Mouse (Mus musculus): ENCODE measurements around the gene Cst9. TPM values are rescaled to one million over a fixed set of nuclear protein-coding genes. Genes with fewer than 3 reads are reported as not detected.

The Cst9 gene
- not detected in 2 replicates for polyA plus RNA-seq (2012; rRNA removed; ENCODE audit: low replicate concordance)

GRCm38 (mm10) chr2:148834912-148835311 is at the start of gene Cst9:
TSS of gene Cst9 (plus strand) at chr2:148835147.

DNA sequence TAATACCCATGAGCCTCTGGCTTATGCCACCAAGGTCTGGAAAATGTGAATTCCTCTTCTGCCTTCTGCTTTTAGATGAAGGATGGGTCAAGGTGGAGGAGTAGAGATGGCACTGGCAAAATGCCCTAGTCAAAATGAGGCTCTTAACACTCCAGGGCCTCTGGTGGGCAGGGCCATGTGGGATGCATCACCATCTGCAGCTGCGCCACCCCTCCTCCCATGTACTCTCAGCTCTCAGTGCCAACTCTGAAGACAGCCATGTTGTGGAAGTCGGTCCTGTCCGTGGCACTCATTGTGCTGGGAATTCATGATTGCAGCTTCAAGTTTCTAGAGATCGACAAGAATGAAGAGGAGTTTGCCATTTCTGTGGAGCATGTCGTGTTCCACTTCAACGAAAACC is 45.8 kb upstream of the Cst9 start, which contains the start of gene Cst12:
Gene Cst12 (plus strand): TSS at position 220 of the 400 bp plus-strand sequence.

GRCm38 (mm10) chr2:148798485-148798884 is 36.5 kb upstream of the Cst9 start, which contains the start of gene Cst8:
TSS of gene Cst8 (plus strand) at chr2:148798785.

GRCm38 (mm10) chr2:148819909-148820308 is 15.0 kb upstream of the Cst9 start, which contains the start of gene Cst13:
TSS of gene Cst13 (plus strand) at chr2:148820081.

GRCm38 (mm10) chr2:148864966-148865365 is 30.0 kb downstream of the Cst9 start, which contains the start of gene 9230104L09Rik:
TSS of gene 9230104L09Rik (minus strand) at chr2:148865038.

GRCm38 (mm10) chr2:148875335-148875811 is 40.4 kb downstream of the Cst9 start, which contains the start of gene Cst3:
TSS of gene Cst3 (minus strand) at chr2:148875692.

Other genes starting within 250 kb of the Cst9 start
- gene Nxt1, start 162.5 kb upstream of the Cst9 start, polyA plus RNA-seq (2012; rRNA removed; ENCODE audit: low replicate concordance) = 14.5 and 19.0 TPM in 2 replicates
- 11.3 and 12.8 TPM in 2 replicates for gene Gzf1, start 154.1 kb upstream of the Cst9 start, polyA plus RNA-seq (2012; rRNA removed; ENCODE audit: low replicate concordance)
- 0.32 and 2.0 TPM in 2 replicates for gene Napb, start 102.7 kb upstream of the Cst9 start, polyA plus RNA-seq (2012; rRNA removed; ENCODE audit: low replicate concordance)
- not detected in 2 replicates for gene Cstl1, start 84.8 kb upstream of the Cst9 start, polyA plus RNA-seq (2012; rRNA removed; ENCODE audit: low replicate concordance)
- gene Cst11, start 63.6 kb upstream of the Cst9 start, polyA plus RNA-seq (2012; rRNA removed; ENCODE audit: low replicate concordance) = not detected in 2 replicates
- not detected in 2 replicates for gene 8030411F24Rik, start 53.1 kb upstream of the Cst9 start, polyA plus RNA-seq (2012; rRNA removed; ENCODE audit: low replicate concordance)
- not detected in 2 replicates for gene Cst12, start 45.8 kb upstream of the Cst9 start, polyA plus RNA-seq (2012; rRNA removed; ENCODE audit: low replicate concordance)
- not detected in 2 replicates for gene Cst8, start 36.4 kb upstream of the Cst9 start, polyA plus RNA-seq (2012; rRNA removed; ENCODE audit: low replicate concordance)
- not detected in 2 replicates for gene Cst13, start 15.1 kb upstream of the Cst9 start, polyA plus RNA-seq (2012; rRNA removed; ENCODE audit: low replicate concordance)
- 0.80 TPM in 1 of 2 replicates, not detected in the other for gene 9230104L09Rik, start 29.9 kb downstream of the Cst9 start, polyA plus RNA-seq (2012; rRNA removed; ENCODE audit: low replicate concordance)
- gene Cst3, start 40.5 kb downstream of the Cst9 start, polyA plus RNA-seq (2012; rRNA removed; ENCODE audit: low replicate concordance) = 1,653 and 1,659 TPM in 2 replicates
- not detected in 2 replicates for gene Gm1330, start 168.1 kb downstream of the Cst9 start, polyA plus RNA-seq (2012; rRNA removed; ENCODE audit: low replicate concordance)
- gene Gm10750, start 182.1 kb downstream of the Cst9 start, polyA plus RNA-seq (2012; rRNA removed; ENCODE audit: low replicate concordance) = not detected in 2 replicates

All from mammary gland, adult 2 months (tissue).